Mouse (Mus musculus): Measurements from ENCODE around the gene Cyp2c23. TPM values are rescaled to one million over a fixed set of nuclear protein-coding genes. Genes with fewer than 3 reads are reported as not detected.

Cyp2c23 gene
- polyA plus RNA-seq, 1 experiment, result not detected

DNA sequence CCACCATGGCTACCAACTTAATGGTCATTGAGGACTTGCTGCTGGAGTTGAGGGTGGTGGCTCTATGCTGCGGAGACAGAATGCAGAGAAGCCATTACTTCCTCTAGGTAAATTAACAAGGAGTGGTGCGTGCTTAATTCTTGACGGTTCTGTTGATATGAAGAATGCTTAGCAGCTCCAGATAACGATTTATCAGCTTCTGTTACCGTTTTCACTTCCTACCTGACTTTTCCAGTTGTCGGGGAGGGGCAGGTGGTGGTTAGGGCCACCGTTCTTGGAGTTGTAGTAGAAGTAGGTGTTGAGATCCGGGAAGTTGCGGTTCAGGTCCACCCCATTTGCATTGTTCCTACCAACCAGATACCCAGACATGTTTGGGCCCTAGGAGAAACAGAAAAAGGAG is 55.3 kb downstream of the Cyp2c23 start:
- WGBS, result 86% methylated on average over 9 of the region's 9 CpGs

DNA sequence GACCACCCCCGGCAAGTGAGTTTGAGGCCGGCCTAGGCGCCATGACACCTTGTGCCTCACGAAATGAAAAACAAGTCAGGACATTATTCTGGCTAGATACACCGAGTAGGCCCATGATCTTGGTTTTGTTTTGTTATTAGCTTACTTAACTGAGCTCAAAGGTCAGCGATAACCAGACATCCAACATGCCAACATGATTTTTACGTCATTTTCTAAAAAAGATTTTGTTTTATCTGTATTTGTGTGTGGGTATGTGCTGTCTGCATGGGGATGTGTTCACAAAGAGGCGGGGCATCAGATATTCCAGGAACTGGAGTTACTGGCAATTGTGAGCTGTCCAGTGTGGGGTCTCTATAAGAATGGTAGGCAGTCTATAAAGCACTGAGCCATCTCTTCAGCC is 56.9 kb downstream of the Cyp2c23 start:
- DNase-seq, result no peak
- TF ChIP-seq CTCF (IDR thresholded peaks at IDR 0.05; ENCODE audit: borderline replicate concordance, control insufficient read depth, extremely low read depth, insufficient read depth, low read length, poor library complexity) (no peak), POLR2A (IDR thresholded peaks at IDR 0.05; ENCODE audit: control insufficient read depth, extremely low read depth, insufficient read depth, low read length, poor library complexity) (no peak)
- no peak overlapping the region for H3K4me3 ChIP-seq (ENCODE audit: control insufficient read depth, insufficient read depth, low read length)
- 98% methylated on average over 8 of the region's 8 CpGs for WGBS
- no peak overlapping the region for H3K27ac ChIP-seq (ENCODE audit: control insufficient read depth, insufficient read depth, low read length)
- H3K4me1 ChIP-seq (replicated peaks; ENCODE audit: control insufficient read depth, insufficient read depth, low read length), result no peaks in the 10 kb centered on the region
- no peaks in the 10 kb centered on the region for H3K27me3 ChIP-seq (ENCODE audit: control insufficient read depth, insufficient read depth, low read length)
- no peaks in the 10 kb centered on the region for H3K36me3 ChIP-seq (ENCODE audit: control insufficient read depth, insufficient read depth, low read length)

More for the DNA sequence above, 55.3 kb downstream of the Cyp2c23 start:
- H3K27ac ChIP-seq (ENCODE audit: control insufficient read depth, insufficient read depth, low read length), result no peak overlapping the region
- DNase-seq, result no peak
- H3K36me3 ChIP-seq (ENCODE audit: control insufficient read depth, insufficient read depth, low read length), result no peaks in the 10 kb centered on the region
- H3K4me3 ChIP-seq (ENCODE audit: control insufficient read depth, insufficient read depth, low read length), result no peak overlapping the region
- TF ChIP-seq POLR2A (IDR thresholded peaks at IDR 0.05; ENCODE audit: control insufficient read depth, extremely low read depth, insufficient read depth, low read length, poor library complexity) (no peak), CTCF (IDR thresholded peaks at IDR 0.05; ENCODE audit: borderline replicate concordance, control insufficient read depth, extremely low read depth, insufficient read depth, low read length, poor library complexity) (no peak)
- no peaks in the 10 kb centered on the region for H3K4me1 ChIP-seq (replicated peaks; ENCODE audit: control insufficient read depth, insufficient read depth, low read length)
- no peaks in the 10 kb centered on the region for H3K27me3 ChIP-seq (ENCODE audit: control insufficient read depth, insufficient read depth, low read length)

- Histone ChIP-seq H3K4me3 (ENCODE audit: control insufficient read depth, insufficient read depth, low read length) (no peak overlapping the region), H3K4me1 (replicated peaks; ENCODE audit: control insufficient read depth, insufficient read depth, low read length) (peaks cover 4% of the 10 kb centered on the region; the same call in 1 of the 2 replicates), H3K27me3 (ENCODE audit: control insufficient read depth, insufficient read depth, low read length) (no peaks in the 10 kb centered on the region), H3K27ac (ENCODE audit: control insufficient read depth, insufficient read depth, low read length) (no peak overlapping the region), H3K36me3 (ENCODE audit: control insufficient read depth, insufficient read depth, low read length) (no peaks in the 10 kb centered on the region)
- no peak for DNase-seq
- TF ChIP-seq POLR2A (IDR thresholded peaks at IDR 0.05; ENCODE audit: control insufficient read depth, extremely low read depth, insufficient read depth, low read length, poor library complexity) (no peak), CTCF (IDR thresholded peaks at IDR 0.05; ENCODE audit: borderline replicate concordance, control insufficient read depth, extremely low read depth, insufficient read depth, low read length, poor library complexity) (no peak)
- 78% methylated on average over 10 of the region's 11 CpGs for WGBS
Observed at GRCm38 (mm10) chr19:43968436-43969026, 60.5 kb downstream of the Cyp2c23 start.

DNA sequence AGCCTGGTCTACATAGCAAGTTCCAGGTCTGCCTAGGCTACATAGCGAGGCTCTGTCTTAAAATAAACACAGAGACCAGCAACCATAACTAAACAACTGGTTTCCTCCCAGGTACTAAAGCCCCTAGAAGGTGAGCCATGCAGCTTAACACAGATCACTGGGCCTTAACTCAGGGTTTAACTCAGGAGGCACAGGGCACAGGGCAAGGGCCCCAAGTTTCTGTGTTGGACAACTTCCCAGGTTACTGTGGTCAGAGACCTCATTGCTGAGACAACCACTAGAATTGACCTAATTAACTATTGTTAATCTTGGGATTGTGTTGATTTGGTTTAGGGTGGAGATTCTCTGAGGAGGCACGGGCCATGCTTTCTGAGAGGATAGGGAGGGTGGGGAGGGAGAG is 62.5 kb downstream of the Cyp2c23 start:
- H3K27ac ChIP-seq (ENCODE audit: control insufficient read depth, insufficient read depth, low read length), result no peak overlapping the region
- no peaks in the 10 kb centered on the region for H3K27me3 ChIP-seq (ENCODE audit: control insufficient read depth, insufficient read depth, low read length)
- H3K36me3 ChIP-seq (ENCODE audit: control insufficient read depth, insufficient read depth, low read length), result no peaks in the 10 kb centered on the region
- WGBS, result 86% methylated on average over 2 of the region's 2 CpGs
- no peak overlapping the region for H3K4me3 ChIP-seq (ENCODE audit: control insufficient read depth, insufficient read depth, low read length)
- DNase-seq, result no peak
- no peak for TF ChIP-seq CTCF (IDR thresholded peaks at IDR 0.05; ENCODE audit: borderline replicate concordance, control insufficient read depth, extremely low read depth, insufficient read depth, low read length, poor library complexity)
- TF ChIP-seq POLR2A (IDR thresholded peaks at IDR 0.05; ENCODE audit: control insufficient read depth, extremely low read depth, insufficient read depth, low read length, poor library complexity), result no peak
- peaks cover 4% of the 10 kb centered on the region; the same call in 1 of the 2 replicates for H3K4me1 ChIP-seq (replicated peaks; ENCODE audit: control insufficient read depth, insufficient read depth, low read length)

GRCm38 (mm10) chr19:43965496-43966085 is 63.4 kb downstream of the Cyp2c23 start:
- 18% methylated on average over 11 of the region's 11 CpGs for WGBS
- peak; percentile 7 for DNase-seq
- no peaks in the 10 kb centered on the region for H3K36me3 ChIP-seq (ENCODE audit: control insufficient read depth, insufficient read depth, low read length)

GRCm38 (mm10) chr19:43962795-43963194 is 66.2 kb downstream of the Cyp2c23 start:
- TF ChIP-seq POLR2A (IDR thresholded peaks at IDR 0.05; ENCODE audit: control insufficient read depth, extremely low read depth, insufficient read depth, low read length, poor library complexity) (no peak), CTCF (IDR thresholded peaks at IDR 0.05; ENCODE audit: borderline replicate concordance, control insufficient read depth, extremely low read depth, insufficient read depth, low read length, poor library complexity) (no peak)
- no peak overlapping the region for H3K4me3 ChIP-seq (ENCODE audit: control insufficient read depth, insufficient read depth, low read length)
- H3K4me1 ChIP-seq (replicated peaks; ENCODE audit: control insufficient read depth, insufficient read depth, low read length), result peaks cover 4% of the 10 kb centered on the region; the same call in 1 of the 2 replicates
- 88% methylated on average over 9 of the region's 9 CpGs for WGBS
- no peak overlapping the region for H3K27ac ChIP-seq (ENCODE audit: control insufficient read depth, insufficient read depth, low read length)
- no peaks in the 10 kb centered on the region for H3K27me3 ChIP-seq (ENCODE audit: control insufficient read depth, insufficient read depth, low read length)
- no peaks in the 10 kb centered on the region for H3K36me3 ChIP-seq (ENCODE audit: control insufficient read depth, insufficient read depth, low read length)
- DNase-seq, result no peak

More at GRCm38 (mm10) chr19:43965496-43966085, 63.4 kb downstream of the Cyp2c23 start:
- Histone ChIP-seq H3K4me1 (replicated peaks; ENCODE audit: control insufficient read depth, insufficient read depth, low read length) (peaks cover 4% of the 10 kb centered on the region; the same call in 1 of the 2 replicates), H3K27me3 (ENCODE audit: control insufficient read depth, insufficient read depth, low read length) (no peaks in the 10 kb centered on the region), H3K27ac (ENCODE audit: control insufficient read depth, insufficient read depth, low read length) (no peak overlapping the region), H3K4me3 (ENCODE audit: control insufficient read depth, insufficient read depth, low read length) (peak overlapping the region; percentile 24)
- no peak for TF ChIP-seq CTCF (IDR thresholded peaks at IDR 0.05; ENCODE audit: borderline replicate concordance, control insufficient read depth, extremely low read depth, insufficient read depth, low read length, poor library complexity)
- no peak for TF ChIP-seq POLR2A (IDR thresholded peaks at IDR 0.05; ENCODE audit: control insufficient read depth, extremely low read depth, insufficient read depth, low read length, poor library complexity)

Data from thymus, adult 2 months (tissue).